Mouse (Mus musculus): ENCODE results near the gene Slc4a8.

GRCm38 (mm10) chr15:100767851-100768250, 6.3 kb downstream of the Slc4a8 start:
- TF ChIP-seq GATA1 (IDR thresholded peaks at IDR 0.05; ENCODE audit: borderline replicate concordance, low read length) (no peak), FLI1 (IDR thresholded peaks at IDR 0.05; ENCODE audit: low read length) (no peak)

Measured in megakaryocyte, embryonic 14.5 days (primary cell).